Mouse (Mus musculus): ENCODE measurements at regions not wholly inside any gene's neighbourhood (a gene's known extent, or its start where the extent isn't known, plus 50 kb on each side); places are given as distances from the start of the nearest gene placed in this dataset.

- Histone ChIP-seq H3K36me3 (ENCODE audit: control insufficient read depth, insufficient read depth, low read length) (no peaks in the 10 kb centered on the region), H3K27me3 (ENCODE audit: control insufficient read depth, insufficient read depth, low read length) (no peaks in the 10 kb centered on the region), H3K4me3 (ENCODE audit: control insufficient read depth, insufficient read depth, low read length) (no peak overlapping the region), H3K4me1 (replicated peaks; ENCODE audit: control insufficient read depth, insufficient read depth, low read length) (peaks cover 8% of the 10 kb centered on the region; the same call in 1 of the 2 replicates), H3K27ac (ENCODE audit: control insufficient read depth, insufficient read depth, low read length) (no peak overlapping the region)
- DNase-seq, result no peak
- WGBS, result 93% methylated on average over 11 of the region's 11 CpGs
- TF ChIP-seq CTCF (IDR thresholded peaks at IDR 0.05; ENCODE audit: borderline replicate concordance, control insufficient read depth, extremely low read depth, insufficient read depth, low read length, poor library complexity) (no peak), POLR2A (IDR thresholded peaks at IDR 0.05; ENCODE audit: control insufficient read depth, extremely low read depth, insufficient read depth, low read length, poor library complexity) (no peak)
Measured at GRCm38 (mm10) chr6:51771424-51771823, 240.9 kb downstream of the Skap2 start.

GRCm38 (mm10) chr6:51774771-51775170, 237.6 kb downstream of the Skap2 start:
- Histone ChIP-seq H3K36me3 (ENCODE audit: control insufficient read depth, insufficient read depth, low read length) (no peaks in the 10 kb centered on the region), H3K4me1 (replicated peaks; ENCODE audit: control insufficient read depth, insufficient read depth, low read length) (no peaks in the 10 kb centered on the region), H3K27ac (ENCODE audit: control insufficient read depth, insufficient read depth, low read length) (no peak overlapping the region), H3K27me3 (ENCODE audit: control insufficient read depth, insufficient read depth, low read length) (no peaks in the 10 kb centered on the region), H3K4me3 (ENCODE audit: control insufficient read depth, insufficient read depth, low read length) (no peak overlapping the region)
- WGBS, result 90% methylated on average over 3 of the region's 3 CpGs
- TF ChIP-seq POLR2A (IDR thresholded peaks at IDR 0.05; ENCODE audit: control insufficient read depth, extremely low read depth, insufficient read depth, low read length, poor library complexity) (no peak), CTCF (IDR thresholded peaks at IDR 0.05; ENCODE audit: borderline replicate concordance, control insufficient read depth, extremely low read depth, insufficient read depth, low read length, poor library complexity) (no peak)
- DNase-seq, result peak; percentile 33

DNA sequence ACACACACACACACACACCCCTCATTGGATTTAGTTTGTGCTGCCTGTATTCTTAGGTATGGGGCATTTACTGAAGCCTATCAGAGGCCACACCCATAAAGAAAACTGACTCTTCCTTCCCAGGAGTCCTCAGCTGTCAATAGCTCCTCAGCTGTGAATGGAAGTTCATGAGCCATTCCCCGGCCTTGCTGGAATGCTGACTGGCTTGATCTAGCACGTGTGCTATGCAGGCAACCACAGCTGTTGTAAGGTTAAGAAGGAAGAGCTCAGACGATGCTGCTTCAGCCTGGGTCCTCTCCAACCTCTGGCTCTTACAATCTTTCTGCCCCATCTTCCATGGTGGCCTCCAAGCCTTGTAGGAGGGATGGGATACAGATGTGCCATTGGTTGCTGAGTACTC, 226.7 kb downstream of the Skap2 start:
- no peaks in the 10 kb centered on the region for H3K27me3 ChIP-seq (ENCODE audit: control insufficient read depth, insufficient read depth, low read length)
- TF ChIP-seq POLR2A (IDR thresholded peaks at IDR 0.05; ENCODE audit: control insufficient read depth, extremely low read depth, insufficient read depth, low read length, poor library complexity), result no peak
- TF ChIP-seq CTCF (IDR thresholded peaks at IDR 0.05; ENCODE audit: borderline replicate concordance, control insufficient read depth, extremely low read depth, insufficient read depth, low read length, poor library complexity), result no peak
- H3K36me3 ChIP-seq (ENCODE audit: control insufficient read depth, insufficient read depth, low read length), result no peaks in the 10 kb centered on the region
- H3K27ac ChIP-seq (ENCODE audit: control insufficient read depth, insufficient read depth, low read length), result no peak overlapping the region
- DNase-seq, result no peak
- H3K4me1 ChIP-seq (replicated peaks; ENCODE audit: control insufficient read depth, insufficient read depth, low read length), result no peaks in the 10 kb centered on the region
- WGBS, result 87% methylated on average over 3 of the region's 3 CpGs
- no peak overlapping the region for H3K4me3 ChIP-seq (ENCODE audit: control insufficient read depth, insufficient read depth, low read length)

DNA sequence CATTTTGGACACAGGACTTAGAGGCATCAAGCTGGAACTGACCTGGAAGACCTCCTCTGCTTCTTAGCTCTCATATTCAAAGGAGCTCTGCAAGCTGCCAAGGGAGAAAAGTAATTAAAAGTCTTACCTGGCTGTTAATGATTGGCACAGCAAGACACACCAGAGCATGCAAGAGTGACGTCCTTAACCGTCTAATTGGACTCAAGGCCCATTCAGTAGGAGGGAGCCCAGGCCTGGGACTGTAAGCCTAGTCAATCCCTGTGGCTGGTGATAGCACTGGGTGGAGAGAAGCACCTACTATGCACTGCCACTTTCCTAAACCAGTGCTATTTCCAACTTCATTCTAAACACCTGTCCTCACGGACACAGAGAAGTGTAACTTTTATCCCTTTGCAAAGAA, 225.5 kb downstream of the Skap2 start:
- Histone ChIP-seq H3K27me3 (ENCODE audit: control insufficient read depth, insufficient read depth, low read length) (no peaks in the 10 kb centered on the region), H3K4me3 (ENCODE audit: control insufficient read depth, insufficient read depth, low read length) (no peak overlapping the region), H3K36me3 (ENCODE audit: control insufficient read depth, insufficient read depth, low read length) (no peaks in the 10 kb centered on the region), H3K4me1 (replicated peaks; ENCODE audit: control insufficient read depth, insufficient read depth, low read length) (no peaks in the 10 kb centered on the region), H3K27ac (ENCODE audit: control insufficient read depth, insufficient read depth, low read length) (no peak overlapping the region)
- DNase-seq, result no peak
- 97% methylated on average over 3 of the region's 3 CpGs for WGBS
- no peak for TF ChIP-seq CTCF (IDR thresholded peaks at IDR 0.05; ENCODE audit: borderline replicate concordance, control insufficient read depth, extremely low read depth, insufficient read depth, low read length, poor library complexity)

GRCm38 (mm10) chr6:51788156-51788555, 224.2 kb downstream of the Skap2 start:
- H3K27me3 ChIP-seq (ENCODE audit: control insufficient read depth, insufficient read depth, low read length), result no peaks in the 10 kb centered on the region
- no peak for DNase-seq
- WGBS, result 95% methylated on average over 9 of the region's 9 CpGs
- H3K4me3 ChIP-seq (ENCODE audit: control insufficient read depth, insufficient read depth, low read length), result no peak overlapping the region
- no peaks in the 10 kb centered on the region for H3K36me3 ChIP-seq (ENCODE audit: control insufficient read depth, insufficient read depth, low read length)
- H3K27ac ChIP-seq (ENCODE audit: control insufficient read depth, insufficient read depth, low read length), result no peak overlapping the region
- no peaks in the 10 kb centered on the region for H3K4me1 ChIP-seq (replicated peaks; ENCODE audit: control insufficient read depth, insufficient read depth, low read length)
- TF ChIP-seq POLR2A (IDR thresholded peaks at IDR 0.05; ENCODE audit: control insufficient read depth, extremely low read depth, insufficient read depth, low read length, poor library complexity) (no peak), CTCF (IDR thresholded peaks at IDR 0.05; ENCODE audit: borderline replicate concordance, control insufficient read depth, extremely low read depth, insufficient read depth, low read length, poor library complexity) (no peak)

DNA sequence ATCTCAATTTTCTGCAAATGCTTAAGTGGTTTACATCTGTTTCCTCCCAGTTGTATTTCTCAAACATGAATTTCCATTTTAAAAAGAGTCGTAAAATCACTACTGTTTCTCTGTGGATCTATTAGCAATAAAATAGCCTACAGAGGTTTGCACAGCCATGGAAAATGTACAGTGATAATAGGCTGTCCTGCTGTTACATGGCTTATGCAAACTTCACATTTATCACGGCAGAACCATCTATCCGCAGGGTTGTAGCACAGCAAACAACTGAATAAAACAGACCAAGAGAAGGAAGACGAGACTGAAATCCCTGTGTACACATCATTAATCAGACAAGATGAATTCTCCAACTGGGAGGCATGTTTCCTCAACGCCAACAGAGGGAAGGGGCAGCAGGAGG, 222.1 kb downstream of the Skap2 start:
- H3K27me3 ChIP-seq (ENCODE audit: control insufficient read depth, insufficient read depth, low read length), result no peaks in the 10 kb centered on the region
- H3K4me1 ChIP-seq (replicated peaks; ENCODE audit: control insufficient read depth, insufficient read depth, low read length), result no peaks in the 10 kb centered on the region
- TF ChIP-seq CTCF (IDR thresholded peaks at IDR 0.05; ENCODE audit: borderline replicate concordance, control insufficient read depth, extremely low read depth, insufficient read depth, low read length, poor library complexity) (no peak), POLR2A (IDR thresholded peaks at IDR 0.05; ENCODE audit: control insufficient read depth, extremely low read depth, insufficient read depth, low read length, poor library complexity) (no peak)
- DNase-seq, result no peak
- WGBS, result 93% methylated on average over 5 of the region's 5 CpGs
- H3K27ac ChIP-seq (ENCODE audit: control insufficient read depth, insufficient read depth, low read length), result no peak overlapping the region
- no peak overlapping the region for H3K4me3 ChIP-seq (ENCODE audit: control insufficient read depth, insufficient read depth, low read length)
- no peaks in the 10 kb centered on the region for H3K36me3 ChIP-seq (ENCODE audit: control insufficient read depth, insufficient read depth, low read length)

DNA sequence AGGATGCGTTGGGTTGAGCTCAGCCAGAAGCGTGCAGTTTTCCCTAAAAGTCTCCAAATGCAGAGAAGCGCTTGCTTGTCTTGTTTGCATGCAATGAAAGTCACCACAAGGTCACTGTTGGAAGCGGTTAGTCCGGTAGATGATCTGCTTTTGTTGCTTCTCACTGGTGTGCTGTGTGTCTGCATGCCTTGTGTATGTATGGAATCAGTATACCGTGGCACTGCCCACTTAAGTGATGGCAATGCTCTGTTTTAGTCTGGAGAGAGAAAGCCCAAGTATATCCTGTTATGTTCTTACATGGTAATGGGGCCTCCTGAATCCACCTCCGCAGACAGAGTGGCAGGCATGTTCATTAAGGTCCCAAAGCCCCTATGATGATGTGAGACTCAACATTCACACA, 221.7 kb downstream of the Skap2 start:
- TF ChIP-seq CTCF (IDR thresholded peaks at IDR 0.05; ENCODE audit: borderline replicate concordance, control insufficient read depth, extremely low read depth, insufficient read depth, low read length, poor library complexity) (no peak), POLR2A (IDR thresholded peaks at IDR 0.05; ENCODE audit: control insufficient read depth, extremely low read depth, insufficient read depth, low read length, poor library complexity) (no peak)
- Histone ChIP-seq H3K4me3 (ENCODE audit: control insufficient read depth, insufficient read depth, low read length) (no peak overlapping the region), H3K4me1 (replicated peaks; ENCODE audit: control insufficient read depth, insufficient read depth, low read length) (no peaks in the 10 kb centered on the region), H3K27ac (ENCODE audit: control insufficient read depth, insufficient read depth, low read length) (no peak overlapping the region), H3K36me3 (ENCODE audit: control insufficient read depth, insufficient read depth, low read length) (no peaks in the 10 kb centered on the region), H3K27me3 (ENCODE audit: control insufficient read depth, insufficient read depth, low read length) (no peaks in the 10 kb centered on the region)
- no peak for DNase-seq
- WGBS, result 95% methylated on average over 7 of the region's 7 CpGs

Data from thymus, adult 2 months (tissue).